Mouse (Mus musculus): ENCODE results near the gene Kcnt1.

- TF ChIP-seq CTCF (IDR thresholded peaks at IDR 0.05; ENCODE audit: low read depth) (no peak), EP300 (IDR thresholded peaks at IDR 0.05; ENCODE audit: low read depth) (no peak)
These were observed 21.2 kb downstream of the Kcnt1 start for GRCm38 (mm10) chr2:25884756-25885155.
